Mouse (Mus musculus): ENCODE results near the gene Armc9. TPM values are rescaled to one million over a fixed set of nuclear protein-coding genes. Genes with fewer than 3 reads are reported as not detected.

Armc9 gene
- polyA plus RNA-seq, 1 experiment: 24.9 TPM

DNA sequence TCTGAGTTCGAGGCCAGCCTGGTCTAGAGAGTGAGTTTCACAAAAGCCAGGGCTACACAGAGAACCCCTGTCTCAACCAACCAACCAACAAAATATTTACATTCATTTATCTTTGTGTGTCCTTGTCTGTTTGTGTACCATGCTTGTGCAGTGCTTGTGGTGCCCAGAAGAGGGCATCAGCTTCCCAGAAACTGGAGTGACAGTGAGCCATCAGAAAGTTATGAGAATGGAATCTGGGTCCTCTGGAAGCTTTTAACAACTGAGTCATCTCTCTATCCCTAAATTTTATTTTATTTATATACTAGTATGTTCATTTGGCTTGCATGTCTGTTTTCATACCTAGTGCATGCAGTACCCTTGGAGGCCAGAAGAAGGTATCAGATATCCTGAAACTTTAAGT, 2.0 kb upstream of the Armc9 start:
- no peak for DNase-seq
- WGBS: 93% methylated on average over 1 of the region's 1 CpGs
- no peak for TF ChIP-seq POLR2A (IDR thresholded peaks at IDR 0.05; ENCODE audit: borderline replicate concordance, insufficient read depth, low read length)
- 0 out of 2 replicates have a peak, but pooled peaks have one; percentile 22 for TF ChIP-seq CTCF (IDR thresholded peaks at IDR 0.05; ENCODE audit: borderline replicate concordance, insufficient read depth, low read depth, low read length)

DNA sequence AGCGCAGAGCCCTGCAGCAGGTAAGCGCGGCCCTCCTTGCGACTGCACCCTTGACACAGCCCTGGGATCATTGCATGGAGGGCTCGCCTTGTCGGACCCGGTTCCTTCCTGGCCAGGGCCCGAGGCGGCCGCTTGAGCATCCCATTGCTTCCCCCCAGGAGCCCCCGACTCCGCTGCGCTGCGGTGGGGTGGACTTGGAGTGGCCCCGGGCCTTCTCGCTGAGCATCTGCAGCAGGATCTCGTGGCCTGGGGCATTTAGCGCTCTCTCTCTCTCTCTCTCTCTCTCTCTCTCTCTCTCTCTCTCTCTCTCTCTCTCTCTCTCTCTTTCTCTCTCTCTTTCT, 214 bp downstream of the Armc9 start:
- no peak overlapping the region for H3K27ac ChIP-seq (ENCODE audit: insufficient read depth, low read length)
- WGBS: 0% methylated on average over 18 of the region's 18 CpGs
- no peak for DNase-seq
- TF ChIP-seq CTCF (IDR thresholded peaks at IDR 0.05; ENCODE audit: borderline replicate concordance, insufficient read depth, low read depth, low read length): no peak
- TF ChIP-seq POLR2A (IDR thresholded peaks at IDR 0.05; ENCODE audit: borderline replicate concordance, insufficient read depth, low read length): no peak
- H3K4me3 ChIP-seq (replicated peaks; ENCODE audit: insufficient read depth, low read depth, low read length): peak overlapping the region; percentile 76
- H3K27me3 ChIP-seq (ENCODE audit: control insufficient read depth, insufficient read depth, low read length): no peaks in the 10 kb centered on the region
- H3K4me1 ChIP-seq (ENCODE audit: control insufficient read depth, insufficient read depth, low read length): peaks cover 3% of the 10 kb centered on the region; the same call in 1 of the 2 replicates

More for the DNA sequence above, 2.0 kb upstream of the Armc9 start:
- no peak overlapping the region for H3K4me3 ChIP-seq (replicated peaks; ENCODE audit: insufficient read depth, low read depth, low read length)
- H3K4me1 ChIP-seq (ENCODE audit: control insufficient read depth, insufficient read depth, low read length): peaks cover 3% of the 10 kb centered on the region; the same call in 1 of the 2 replicates
- no peak overlapping the region for H3K27ac ChIP-seq (ENCODE audit: insufficient read depth, low read length)
- no peaks in the 10 kb centered on the region for H3K27me3 ChIP-seq (ENCODE audit: control insufficient read depth, insufficient read depth, low read length)

DNA sequence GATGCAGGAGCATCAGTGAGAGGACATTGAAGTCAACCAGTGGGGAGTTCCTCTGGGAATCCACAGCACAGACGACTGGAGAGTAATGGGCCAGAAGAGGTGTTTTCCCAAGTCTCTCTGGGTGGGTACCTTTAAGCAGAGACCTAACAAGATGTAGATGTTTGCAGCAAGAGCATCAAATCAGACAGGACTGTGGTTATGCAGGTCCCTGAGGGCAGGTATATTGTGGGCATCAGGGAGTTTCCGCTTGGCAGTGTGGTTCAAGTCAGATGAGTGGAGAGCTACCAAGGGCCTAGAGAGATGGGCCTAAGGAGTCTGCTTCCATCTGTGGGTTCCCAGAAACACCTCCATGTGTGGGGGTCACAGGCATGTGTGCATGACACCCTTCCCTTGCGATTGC, 1.5 kb downstream of the Armc9 start:
- DNase-seq: no peak
- H3K27me3 ChIP-seq (ENCODE audit: control insufficient read depth, insufficient read depth, low read length): no peaks in the 10 kb centered on the region
- H3K27ac ChIP-seq (ENCODE audit: insufficient read depth, low read length): no peak overlapping the region
- WGBS: 79% methylated on average over 3 of the region's 3 CpGs
- H3K4me1 ChIP-seq (ENCODE audit: control insufficient read depth, insufficient read depth, low read length): peaks cover 3% of the 10 kb centered on the region; the same call in 1 of the 2 replicates
- H3K4me3 ChIP-seq (replicated peaks; ENCODE audit: insufficient read depth, low read depth, low read length): no peak overlapping the region
- TF ChIP-seq CTCF (IDR thresholded peaks at IDR 0.05; ENCODE audit: borderline replicate concordance, insufficient read depth, low read depth, low read length): no peak
- TF ChIP-seq POLR2A (IDR thresholded peaks at IDR 0.05; ENCODE audit: borderline replicate concordance, insufficient read depth, low read length): no peak

DNA sequence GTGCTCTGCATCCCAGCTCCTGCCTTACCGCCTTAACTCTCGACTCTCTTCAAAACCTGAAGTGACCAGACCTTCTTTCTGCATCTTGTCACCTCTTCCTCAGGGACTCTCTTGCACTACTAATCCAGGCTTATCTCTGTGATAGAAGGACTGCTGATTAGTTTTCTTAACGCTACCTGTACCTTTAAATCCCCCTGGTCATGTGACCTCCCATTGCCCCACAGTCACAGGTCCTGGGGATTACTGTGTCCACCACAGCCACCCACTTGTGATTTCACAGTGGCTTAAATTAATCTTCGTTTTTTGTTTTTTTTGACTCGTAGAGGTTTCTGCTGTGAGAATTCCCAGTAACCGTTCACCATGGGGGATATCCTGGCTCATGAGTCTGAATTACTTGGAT, 2.0 kb downstream of the Armc9 start:
- DNase-seq: no peak
- Histone ChIP-seq H3K27me3 (ENCODE audit: control insufficient read depth, insufficient read depth, low read length) (no peaks in the 10 kb centered on the region), H3K4me3 (replicated peaks; ENCODE audit: insufficient read depth, low read depth, low read length) (no peak overlapping the region), H3K4me1 (ENCODE audit: control insufficient read depth, insufficient read depth, low read length) (peaks cover 3% of the 10 kb centered on the region; the same call in 1 of the 2 replicates), H3K27ac (ENCODE audit: insufficient read depth, low read length) (no peak overlapping the region)
- no peak for TF ChIP-seq CTCF (IDR thresholded peaks at IDR 0.05; ENCODE audit: borderline replicate concordance, insufficient read depth, low read depth, low read length)
- no peak for TF ChIP-seq POLR2A (IDR thresholded peaks at IDR 0.05; ENCODE audit: borderline replicate concordance, insufficient read depth, low read length)
- 88% methylated on average over 6 of the region's 6 CpGs for WGBS

DNA sequence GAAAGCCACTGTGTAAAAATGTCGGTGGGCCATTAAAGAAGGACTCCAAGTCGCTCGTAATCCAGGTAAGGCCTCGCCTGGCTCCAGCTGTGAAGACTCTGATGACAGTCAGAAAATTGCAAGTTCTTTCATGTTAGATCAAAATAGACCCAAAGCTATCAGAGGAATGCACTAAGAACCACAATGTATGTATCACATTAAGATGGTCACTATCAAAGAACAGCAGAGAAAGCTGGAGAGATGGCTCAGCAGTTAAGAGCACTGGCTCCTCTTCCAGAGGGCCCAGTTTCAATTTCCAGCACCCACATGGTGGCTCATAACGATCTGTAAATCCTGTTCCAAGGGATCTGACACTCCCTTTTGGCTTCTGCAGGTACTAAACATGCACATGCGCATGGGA, 5.5 kb downstream of the Armc9 start:
- no peak for TF ChIP-seq CTCF (IDR thresholded peaks at IDR 0.05; ENCODE audit: borderline replicate concordance, insufficient read depth, low read depth, low read length)
- TF ChIP-seq POLR2A (IDR thresholded peaks at IDR 0.05; ENCODE audit: borderline replicate concordance, insufficient read depth, low read length): no peak
- no peak for DNase-seq
- 89% methylated on average over 6 of the region's 6 CpGs for WGBS
- H3K27me3 ChIP-seq (ENCODE audit: control insufficient read depth, insufficient read depth, low read length): no peaks in the 10 kb centered on the region
- no peak overlapping the region for H3K27ac ChIP-seq (ENCODE audit: insufficient read depth, low read length)
- H3K4me3 ChIP-seq (replicated peaks; ENCODE audit: insufficient read depth, low read depth, low read length): no peak overlapping the region
- H3K4me1 ChIP-seq (ENCODE audit: control insufficient read depth, insufficient read depth, low read length): no peaks in the 10 kb centered on the region

DNA sequence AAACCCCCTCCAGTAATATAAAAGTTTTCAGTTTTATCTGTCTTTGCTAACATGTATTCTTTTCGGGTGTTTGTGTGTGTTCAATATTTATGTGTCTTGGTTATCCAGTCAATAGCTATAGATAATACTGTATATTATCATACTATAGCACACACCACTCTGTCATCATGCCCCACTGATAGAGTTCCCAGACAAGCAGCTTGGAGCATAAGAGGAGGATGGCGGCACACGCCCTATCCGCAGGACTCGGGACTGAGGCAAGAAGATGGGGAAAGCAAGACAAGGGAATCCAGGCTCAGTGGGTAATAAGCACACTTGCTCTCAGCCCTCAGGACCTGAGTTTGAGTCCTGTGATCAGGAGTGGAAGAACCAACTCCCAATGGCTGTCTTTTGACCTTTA, 5.9 kb downstream of the Armc9 start:
- Histone ChIP-seq H3K27me3 (ENCODE audit: control insufficient read depth, insufficient read depth, low read length) (no peaks in the 10 kb centered on the region), H3K4me1 (ENCODE audit: control insufficient read depth, insufficient read depth, low read length) (no peaks in the 10 kb centered on the region), H3K27ac (ENCODE audit: insufficient read depth, low read length) (no peak overlapping the region), H3K4me3 (replicated peaks; ENCODE audit: insufficient read depth, low read depth, low read length) (no peak overlapping the region)
- DNase-seq: no peak
- TF ChIP-seq POLR2A (IDR thresholded peaks at IDR 0.05; ENCODE audit: borderline replicate concordance, insufficient read depth, low read length) (no peak), CTCF (IDR thresholded peaks at IDR 0.05; ENCODE audit: borderline replicate concordance, insufficient read depth, low read depth, low read length) (no peak)
- 94% methylated on average over 5 of the region's 5 CpGs for WGBS

DNA sequence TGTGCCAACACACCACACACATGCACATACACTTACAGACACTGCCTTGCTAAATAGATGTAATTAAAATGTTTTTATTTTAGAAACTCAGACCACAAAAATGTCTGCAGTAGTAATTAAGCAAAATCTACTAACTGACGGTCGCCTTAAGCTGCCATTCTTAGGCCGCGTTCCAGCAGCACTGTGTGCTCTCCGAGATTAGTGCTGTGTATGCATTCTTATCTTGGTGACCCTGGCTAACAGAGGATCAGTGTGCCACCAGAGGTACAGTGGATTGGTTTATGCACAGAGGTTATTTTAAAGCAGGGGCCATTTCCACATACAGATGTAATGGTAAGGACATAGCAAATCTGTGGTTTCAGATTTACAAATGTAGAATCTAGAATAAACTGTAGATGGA, 6.5 kb downstream of the Armc9 start:
- Histone ChIP-seq H3K27ac (ENCODE audit: insufficient read depth, low read length) (no peak overlapping the region), H3K4me3 (replicated peaks; ENCODE audit: insufficient read depth, low read depth, low read length) (no peak overlapping the region), H3K4me1 (ENCODE audit: control insufficient read depth, insufficient read depth, low read length) (no peaks in the 10 kb centered on the region), H3K27me3 (ENCODE audit: control insufficient read depth, insufficient read depth, low read length) (no peaks in the 10 kb centered on the region)
- no peak for TF ChIP-seq POLR2A (IDR thresholded peaks at IDR 0.05; ENCODE audit: borderline replicate concordance, insufficient read depth, low read length)
- TF ChIP-seq CTCF (IDR thresholded peaks at IDR 0.05; ENCODE audit: borderline replicate concordance, insufficient read depth, low read depth, low read length): no peak
- DNase-seq: no peak
- 93% methylated on average over 5 of the region's 5 CpGs for WGBS

DNA sequence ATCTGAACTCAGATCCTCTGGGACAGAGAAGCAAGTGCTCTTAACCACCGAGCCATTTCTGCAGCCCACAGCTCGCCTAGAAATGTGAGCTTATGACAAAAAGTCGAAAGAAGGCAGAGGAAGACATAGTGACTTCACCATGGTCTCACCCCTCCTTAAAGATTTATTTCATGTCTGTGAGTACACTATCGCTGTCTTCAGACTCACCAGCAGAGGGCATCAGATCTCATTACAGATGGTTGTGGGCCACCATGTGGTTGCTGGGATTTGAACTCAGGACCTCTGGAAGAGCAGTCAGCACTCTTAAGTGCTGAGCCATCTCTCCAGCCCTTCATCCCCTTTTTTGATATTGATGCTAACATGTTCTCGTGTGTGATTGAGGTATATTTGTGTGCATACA, 20.0 kb downstream of the Armc9 start:
- 94% methylated on average over 5 of the region's 5 CpGs for WGBS
- Histone ChIP-seq H3K27me3 (ENCODE audit: control insufficient read depth, insufficient read depth, low read length) (no peaks in the 10 kb centered on the region), H3K27ac (ENCODE audit: insufficient read depth, low read length) (no peak overlapping the region), H3K4me1 (ENCODE audit: control insufficient read depth, insufficient read depth, low read length) (peaks cover 6% of the 10 kb centered on the region; the same call in 1 of the 2 replicates), H3K4me3 (replicated peaks; ENCODE audit: insufficient read depth, low read depth, low read length) (no peak overlapping the region)
- no peak for DNase-seq
- TF ChIP-seq CTCF (IDR thresholded peaks at IDR 0.05; ENCODE audit: borderline replicate concordance, insufficient read depth, low read depth, low read length) (no peak), POLR2A (IDR thresholded peaks at IDR 0.05; ENCODE audit: borderline replicate concordance, insufficient read depth, low read length) (no peak)

All from cerebellum, adult 2 months (tissue).